Mouse (Mus musculus) kidney, adult 9 months (tissue): Measurements from ENCODE around the gene Fam169a.
"Not testable (repeated sequence)": the region's sequence is repeated elsewhere in the genome, so short reads cannot be mapped to it uniquely, and the experiment has no call there.

Experiments
- DNase-seq: peaks from one replicate; pipeline ENCODE4 v3.0.0; 2022

Gene Fam169a

GRCm38 (mm10) chr13:97066649-97067550 lies at the start of gene Fam169a:
Gene Fam169a (plus strand): TSS chr13:97067286.
- no peak for DNase-seq

GRCm38 (mm10) chr13:97017711-97018110 lies 49.4 kb upstream of the Fam169a start:
- DNase-seq: no peak

DNA sequence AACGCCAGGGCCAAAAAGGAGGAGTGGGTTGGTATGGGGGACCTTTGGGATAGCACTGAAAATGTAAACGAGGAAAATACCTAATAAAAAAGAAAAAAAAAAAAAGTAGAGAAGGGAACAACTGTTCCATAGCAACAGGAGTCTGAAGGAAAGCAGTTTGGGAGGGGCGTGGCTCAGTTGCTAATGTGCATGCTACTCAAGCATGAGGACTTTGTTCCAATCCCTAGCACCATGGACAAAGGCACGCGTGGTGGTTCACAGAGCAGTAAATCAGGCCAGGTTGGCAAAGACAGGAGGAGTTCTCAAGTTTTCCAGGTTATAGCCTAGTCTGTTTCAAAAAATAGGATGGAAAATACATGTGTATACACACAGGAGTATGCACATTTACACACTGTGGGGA lies 47.0 kb upstream of the Fam169a start:
- no peak for DNase-seq

- no peak for DNase-seq
These were observed 45.2 kb upstream of the Fam169a start for GRCm38 (mm10) chr13:97021906-97022305.

DNA sequence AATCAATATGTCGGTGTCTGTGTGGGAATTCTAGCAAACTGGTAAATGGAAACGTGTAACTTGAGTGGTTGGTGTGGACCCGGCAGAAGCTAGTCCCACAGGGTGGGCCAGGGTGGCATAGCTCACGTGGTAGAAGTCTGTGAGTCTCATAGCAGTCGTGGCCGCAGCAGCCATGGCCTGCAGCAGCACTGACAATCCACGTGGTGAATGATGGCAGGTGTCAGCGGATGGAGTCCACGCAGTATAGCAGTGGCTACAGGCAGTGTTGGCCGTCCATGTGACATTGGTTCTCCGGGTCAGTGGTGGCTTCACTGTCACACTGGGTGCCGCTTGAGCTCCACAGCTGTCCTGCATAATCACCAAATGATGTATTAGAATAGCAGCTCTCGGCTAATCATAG lies 37.0 kb upstream of the Fam169a start:
- DNase-seq: no peak

DNA sequence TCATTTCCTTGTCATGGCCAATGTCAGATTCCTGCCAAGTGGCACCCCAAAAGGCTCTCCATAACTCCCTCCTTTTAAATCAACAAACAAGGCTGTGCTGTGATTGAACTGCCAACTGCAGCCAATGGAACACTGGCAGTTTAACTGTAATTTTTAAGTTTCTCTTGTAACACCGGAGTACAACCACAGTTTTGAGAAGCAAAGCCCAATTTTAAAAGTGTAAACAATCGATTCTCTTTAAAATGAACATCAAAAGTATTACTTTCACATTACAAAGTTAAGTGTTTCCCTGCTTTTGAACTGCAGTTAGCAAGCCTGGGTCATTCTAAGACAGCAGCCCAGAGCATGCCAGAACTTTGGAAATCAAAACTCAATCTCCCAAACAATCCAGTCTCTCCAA lies 32.8 kb upstream of the Fam169a start, which contains the start of gene 1700029F12Rik:
Gene 1700029F12Rik, minus strand, starts transcription at position 101 of the 400 bp plus-strand sequence.
- no peak for DNase-seq

- DNase-seq: peak; percentile 82
These were observed 15.9 kb upstream of the Fam169a start for GRCm38 (mm10) chr13:97051158-97051557.

DNA sequence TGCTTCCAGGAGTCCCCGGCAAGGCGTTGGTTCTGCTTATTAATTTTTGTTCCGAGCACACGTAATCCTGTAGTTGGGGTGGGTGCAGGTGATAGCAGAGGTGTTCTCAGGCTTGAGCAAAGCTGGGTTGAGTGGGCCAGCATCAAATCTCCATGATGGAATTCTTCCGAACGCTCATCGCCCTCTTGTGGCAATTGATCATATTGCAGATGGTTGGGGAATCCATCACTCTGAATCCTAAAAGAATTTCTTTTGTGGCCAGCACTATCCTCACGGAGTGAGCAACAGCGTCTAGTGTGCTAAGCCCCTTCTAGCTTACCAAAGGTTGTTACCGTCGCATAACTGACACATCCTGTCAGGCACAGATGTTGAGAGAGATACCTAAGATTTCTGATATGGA lies 14.4 kb upstream of the Fam169a start:
- peak; percentile 41 for DNase-seq

DNA sequence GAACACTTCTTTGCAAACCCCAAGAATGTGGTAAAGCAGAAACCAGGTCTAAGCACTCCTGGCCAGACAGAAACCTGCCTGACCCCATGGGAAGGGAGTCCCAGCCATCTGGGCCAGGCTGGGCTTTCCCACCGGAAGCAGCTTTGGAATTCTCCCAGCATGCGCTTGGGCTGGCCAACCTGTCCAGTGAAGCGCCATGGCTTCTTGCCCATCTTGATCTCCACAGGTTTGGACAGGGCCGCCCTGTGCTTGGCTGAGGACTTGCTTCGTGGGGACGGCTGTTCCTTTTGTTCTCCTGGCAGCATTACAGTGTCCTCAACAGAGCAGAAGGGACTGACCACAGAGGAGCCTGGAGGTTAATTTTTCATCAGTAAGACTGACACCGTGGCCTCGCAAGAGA lies 13.2 kb upstream of the Fam169a start:
- no peak for DNase-seq

GRCm38 (mm10) chr13:97057817-97058216 lies 9.3 kb upstream of the Fam169a start:
- DNase-seq: no peak

- no peak for DNase-seq
These were observed 7.3 kb upstream of the Fam169a start for GRCm38 (mm10) chr13:97059746-97060145.

DNA sequence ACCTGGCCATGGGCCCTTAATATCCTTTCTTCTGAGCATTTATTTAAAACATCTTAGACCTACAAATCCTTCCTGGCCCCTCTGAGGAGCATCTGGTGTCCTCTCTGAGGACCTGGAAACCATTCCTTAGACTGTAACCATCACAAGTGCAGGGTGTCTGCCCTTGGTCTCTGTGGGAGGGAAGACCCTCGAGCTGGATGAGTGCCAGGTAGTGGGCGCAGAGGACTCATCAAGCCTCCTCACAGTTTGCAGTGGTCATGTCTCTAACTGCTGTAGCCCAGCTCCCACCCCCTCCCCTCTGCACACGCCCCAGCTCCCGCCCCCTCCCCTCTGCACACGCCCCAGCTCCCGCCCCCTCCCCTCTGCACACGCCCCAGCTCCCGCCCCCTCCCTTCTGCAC lies 6.8 kb upstream of the Fam169a start:
- no peak for DNase-seq

DNA sequence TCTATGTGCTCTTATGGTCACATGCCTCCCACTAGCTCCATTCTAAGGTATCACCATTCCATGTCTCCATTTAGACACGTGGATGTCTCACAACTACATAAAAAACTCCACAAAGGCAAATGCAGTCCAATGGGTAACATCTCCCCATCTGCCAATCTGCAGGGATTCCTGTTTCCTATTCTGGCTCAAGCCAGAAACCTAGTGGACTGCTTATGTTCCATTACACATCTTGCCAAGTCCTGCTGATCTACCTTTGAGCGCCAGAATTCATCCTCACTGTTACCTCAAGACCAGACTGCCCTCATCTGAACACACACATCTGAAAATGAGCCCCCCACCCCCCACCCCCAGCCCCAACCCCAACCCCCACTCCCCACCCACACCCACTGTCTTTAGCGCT lies 4.9 kb upstream of the Fam169a start:
- DNase-seq: no peak

DNA sequence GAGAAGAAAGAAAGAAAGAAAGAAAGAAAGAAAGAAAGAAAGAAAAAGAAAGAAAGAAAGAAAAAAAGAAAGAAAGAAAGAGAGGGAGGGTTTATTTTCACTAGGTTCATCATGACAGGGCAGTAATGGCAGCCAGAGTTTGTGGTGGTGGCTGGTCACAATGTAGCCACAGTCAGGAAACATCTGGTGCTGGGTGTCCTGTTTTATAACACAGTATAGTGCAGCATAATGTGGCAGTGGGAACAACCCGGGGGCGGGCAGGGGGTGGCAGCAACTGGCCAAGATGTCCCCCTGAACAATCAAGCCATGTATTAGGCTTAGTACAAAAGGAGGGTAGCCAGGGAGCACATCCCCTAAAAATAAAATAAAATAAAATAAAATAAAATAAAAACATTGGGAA lies 3.7 kb upstream of the Fam169a start:
- DNase-seq: no peak

DNA sequence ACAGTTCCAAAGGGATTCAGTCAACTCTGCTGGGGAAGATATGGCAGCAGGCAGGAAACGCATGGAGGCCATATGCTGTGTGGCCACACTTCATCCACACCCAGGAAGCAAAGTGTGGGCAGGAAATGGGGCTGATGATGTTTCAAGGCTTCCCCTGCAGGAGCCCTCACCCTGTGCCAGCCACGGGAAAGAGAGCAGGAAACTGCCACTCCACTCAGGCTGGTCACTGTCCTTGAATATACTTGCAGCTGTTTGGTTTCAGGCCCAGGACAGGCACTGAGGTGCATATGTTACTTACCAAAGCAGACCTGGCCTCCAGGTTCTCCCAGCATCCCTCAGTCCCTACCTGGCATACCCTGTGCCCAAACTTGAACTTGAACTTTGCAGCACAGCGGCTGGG lies 2.7 kb upstream of the Fam169a start:
- DNase-seq: no peak

DNA sequence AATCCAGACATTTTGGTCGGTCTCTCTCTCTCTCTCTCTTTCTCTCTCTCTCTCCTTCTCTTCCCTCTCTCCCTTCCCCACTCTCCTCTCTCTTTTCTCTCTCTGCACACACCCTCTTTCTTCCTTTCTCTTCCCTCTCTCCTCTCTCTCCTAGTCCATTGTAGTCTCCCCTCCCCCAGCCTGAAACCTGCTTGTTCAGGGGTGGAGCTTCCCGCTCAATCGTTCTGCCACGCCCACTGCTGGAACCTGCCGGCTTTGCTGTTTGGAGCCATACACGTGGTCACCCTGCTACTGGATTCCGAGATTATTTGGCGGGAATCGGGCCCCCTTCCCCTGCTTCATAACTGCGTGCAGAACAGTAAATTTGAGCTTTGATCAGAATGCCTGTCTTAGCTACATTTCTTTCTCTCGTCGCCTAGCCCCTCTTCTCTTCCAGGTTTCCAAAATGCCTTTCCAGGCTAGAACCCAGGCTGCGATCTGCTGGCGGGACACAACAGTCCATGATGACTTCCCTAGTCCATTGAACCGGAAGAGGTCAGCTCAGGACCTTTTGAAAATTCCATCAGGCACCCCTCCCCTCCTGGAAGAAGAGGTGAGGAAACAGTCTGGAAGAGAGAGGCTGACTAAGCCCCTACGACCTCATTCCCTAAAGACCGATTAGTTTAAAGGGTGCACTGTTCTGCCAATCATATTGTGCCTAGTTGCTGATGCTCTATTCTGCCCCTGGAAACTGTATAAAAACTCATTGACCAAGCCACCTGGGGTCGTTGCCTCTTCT lies 2.1 kb upstream of the Fam169a start:
- DNase-seq: not testable (repeated sequence)

GRCm38 (mm10) chr13:97067691-97068090 lies 605 bp downstream of the Fam169a start:
- no peak for DNase-seq

- no peak for DNase-seq
These were observed 1.1 kb downstream of the Fam169a start for GRCm38 (mm10) chr13:97068151-97068550.

- DNase-seq: no peak
These were observed 4.0 kb downstream of the Fam169a start for GRCm38 (mm10) chr13:97070931-97071625.

- DNase-seq: no peak
These were observed 4.6 kb downstream of the Fam169a start for GRCm38 (mm10) chr13:97071626-97072241.

GRCm38 (mm10) chr13:97073497-97073896 lies 6.4 kb downstream of the Fam169a start:
- DNase-seq: no peak

DNA sequence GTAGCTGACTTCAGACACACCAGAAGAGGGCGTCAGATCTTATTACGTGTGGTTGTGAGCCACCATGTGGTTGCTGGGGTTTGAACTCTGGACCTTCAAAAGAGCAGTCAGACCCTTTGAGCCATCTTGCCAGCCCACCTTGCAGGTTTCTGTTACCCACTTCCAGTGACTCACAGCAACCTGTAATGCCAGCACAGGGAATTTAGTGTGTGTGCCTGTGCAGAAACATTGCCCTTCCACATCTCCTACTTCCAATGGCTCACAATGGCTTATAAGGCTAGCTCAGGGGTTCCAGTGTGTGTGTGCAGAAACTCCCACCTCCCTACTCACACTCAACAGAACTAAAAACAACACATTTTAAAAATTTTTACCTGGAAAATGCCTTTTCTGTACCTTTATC lies 10.5 kb downstream of the Fam169a start:
- DNase-seq: no peak

- no peak for DNase-seq
These were observed 13.1 kb downstream of the Fam169a start for GRCm38 (mm10) chr13:97080201-97080600.
